Mouse (Mus musculus): ENCODE data around the gene Hivep3.

- no peak for TF ChIP-seq CTCF (IDR thresholded peaks at IDR 0.05; ENCODE audit: low read depth)
- TF ChIP-seq EP300 (optimal IDR thresholded peaks at IDR 0.05), result no peak
These were observed 358 bp downstream of the Hivep3 start for GRCm38 (mm10) chr4:119733942-119734341.
